Mouse (Mus musculus) heart, embryonic 11.5 days (tissue): Measurements from ENCODE around the gene Apba3. TPM values are rescaled to one million over a fixed set of nuclear protein-coding genes. Genes with fewer than 3 reads are reported as not detected.
"Not testable (repeated sequence)": the region's sequence is repeated elsewhere in the genome, so short reads cannot be mapped to it uniquely, and the experiment has no call there.

ENCODE experiments used
- ATAC-seq: fragments of 200-750 bp; cut with Nextera tagmentation; replicated peaks from 2 replicates; pipeline ENCODE4 v1.8.0; 2017; ENCODE audit warnings: moderate library complexity; ENCODE audit not compliant: insufficient number of reproducible peaks, low FRiP score, low TSS enrichment
- H3K27ac ChIP-seq: fragments of 300-500 bp; sonication (generic); 2 replicates; pipeline ENCODE4 v1.5.1; 2014; ENCODE audit warnings: mild to moderate bottlenecking, low read depth, low read length
- H3K27me3 ChIP-seq: fragments of 300-500 bp; sonication (generic); 2 replicates; pipeline ENCODE4 v1.6.1; 2014; ENCODE audit warnings: mild to moderate bottlenecking, low read length, mixed read lengths; ENCODE audit not compliant: control insufficient read depth, insufficient read depth
- H3K36me3 ChIP-seq: fragments of 300-500 bp; sonication (generic); 2 replicates; pipeline ENCODE4 v1.6.1; 2014; ENCODE audit warnings: mild to moderate bottlenecking, low read length, moderate library complexity, mixed read lengths; ENCODE audit not compliant: control insufficient read depth, insufficient read depth
- H3K4me1 ChIP-seq: fragments of 300-500 bp; sonication (generic); 2 replicates; pipeline ENCODE4 v1.6.1; 2014; ENCODE audit warnings: low read length; ENCODE audit not compliant: control insufficient read depth, insufficient read depth
- H3K4me2 ChIP-seq: fragments of 300-500 bp; sonication (generic); 2 replicates; pipeline ENCODE4 v1.6.1; 2014; ENCODE audit warnings: mild to moderate bottlenecking, moderate library complexity
- H3K4me3 ChIP-seq: fragments of 300-500 bp; sonication (generic); 2 replicates; pipeline ENCODE4 v1.5.1; 2014; ENCODE audit warnings: low read depth, low read length
- H3K9ac ChIP-seq: fragments of 300-500 bp; sonication (generic); 2 replicates; pipeline ENCODE4 v1.6.1; 2014; ENCODE audit warnings: mild to moderate bottlenecking, low read depth, low read length, moderate library complexity
- H3K9me3 ChIP-seq: fragments of 300-500 bp; sonication (generic); replicated peaks from 2 replicates; pipeline ENCODE4 v1.6.1; 2016; ENCODE audit warnings: low read length; ENCODE audit not compliant: control insufficient read depth
- WGBS: fragments of 180-500 bp; shearing (Covaris S2); extraction: QIAGEN DNeasy Blood & Tissue Kit; methylation state at CpG from one replicate; pipeline ENCODE4 v1.1.7; 2014; ENCODE audit not compliant: insufficient replicate concordance; 5-methylcytosine and 5-hydroxymethylcytosine counted together
- polyA plus RNA-seq: library from polyadenylated mRNA; unstranded; fragments of >200 nt; fragmentation: Nextera tagmentation; extraction: Ambion mirVana; gene quantifications from 2 replicates; pipeline ENCODE4 v1.2.1, GENCODE M21; 2014

Gene Apba3
- polyA plus RNA-seq = 41.2 and 44.1 TPM in 2 replicates

DNA sequence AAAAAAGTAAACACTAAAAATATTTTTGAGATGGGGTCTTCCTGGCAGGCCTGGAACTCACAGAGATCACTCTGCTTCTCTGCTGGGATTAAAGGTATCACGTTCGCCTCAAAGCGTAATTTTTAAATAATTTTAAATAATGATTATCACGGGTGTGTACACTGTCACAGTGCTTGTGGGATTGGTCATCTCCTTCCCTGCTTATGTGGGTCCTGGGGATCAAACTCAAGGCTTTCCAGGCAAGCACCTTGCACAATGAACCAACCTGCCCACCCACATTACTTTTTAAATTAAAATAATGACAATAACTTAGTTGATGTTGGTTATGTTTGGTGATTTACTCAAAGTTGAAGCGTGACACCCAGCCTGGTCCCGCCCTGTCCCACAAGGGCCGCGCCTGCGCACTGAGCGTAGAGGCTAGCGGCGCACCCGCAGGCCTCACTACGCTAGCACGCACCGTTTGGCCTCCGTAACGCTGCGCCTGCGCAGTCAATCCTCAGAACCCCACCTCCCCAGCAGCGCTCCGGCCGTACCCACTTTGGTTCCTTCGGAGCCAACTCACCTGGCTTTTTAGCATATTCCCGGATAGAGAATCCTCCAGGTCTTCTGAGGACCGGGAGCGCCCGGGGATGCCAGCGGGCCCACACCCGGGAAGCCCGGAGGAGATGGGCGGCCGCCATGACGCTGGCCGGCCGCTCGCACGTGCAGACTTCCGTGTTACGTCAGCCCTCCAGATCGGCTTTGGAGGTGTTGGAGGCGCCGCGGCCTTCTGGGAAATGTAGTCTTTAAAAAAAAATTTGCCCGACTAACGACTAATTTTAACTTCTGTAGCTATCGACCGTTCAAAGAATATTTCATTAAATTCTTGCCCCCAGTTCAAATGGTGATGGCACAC lies at the start of gene Apba3, which contains the start of gene Mrpl54:
Gene Apba3 (plus strand): TSS at position 750 of the 895 bp plus-strand sequence.
Gene Mrpl54 (minus strand): TSS at position 724 of the 895 bp plus-strand sequence.
- H3K27ac ChIP-seq = peak within 1 kb of the TSS; percentile 66
- WGBS = under 1% methylated on average over 48 of the region's 48 CpGs
- ATAC-seq = peak; percentile 91
- H3K9ac ChIP-seq = peak within 1 kb of the TSS; percentile 83
- peak within 1 kb of the TSS; percentile 68 for H3K4me3 ChIP-seq
- H3K4me1 ChIP-seq = peaks cover 13% of the 10 kb centered on the region
- no peaks in the 10 kb centered on the region for H3K9me3 ChIP-seq
- H3K27me3 ChIP-seq = no peaks in the 10 kb centered on the region; the same call in 1 of the 2 replicates
- H3K4me2 ChIP-seq = peak within 1 kb of the TSS; percentile 81
- H3K36me3 ChIP-seq = peaks cover 17% of the 10 kb centered on the region

DNA sequence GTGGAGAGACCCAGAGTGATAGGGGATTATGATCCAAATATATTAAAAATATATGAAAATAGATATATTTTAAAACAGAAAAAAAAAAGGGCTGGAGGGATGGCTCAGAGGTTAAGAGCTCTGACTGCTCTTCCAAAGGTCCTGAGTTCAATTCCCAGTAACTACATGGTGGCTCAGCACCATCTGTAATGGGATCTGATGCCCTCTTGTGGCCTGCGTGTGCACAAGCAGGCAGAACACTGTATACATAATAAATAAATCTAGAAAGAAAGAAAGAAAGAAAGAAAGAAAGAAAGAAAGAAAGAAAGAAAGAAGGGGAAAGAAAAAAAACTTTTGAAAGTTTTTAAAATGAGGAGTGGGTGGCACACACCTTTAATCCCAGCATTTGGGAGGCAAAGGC lies 49.5 kb upstream of the Apba3 start:
- H3K9ac ChIP-seq, H3K4me3 ChIP-seq, H3K4me2 ChIP-seq, H3K27ac ChIP-seq, H3K4me1 ChIP-seq, H3K9me3 ChIP-seq, H3K27me3 ChIP-seq, H3K36me3 ChIP-seq, ATAC-seq: not testable (repeated sequence)
- 12% methylated on average over 1 of the region's 1 CpGs for WGBS

DNA sequence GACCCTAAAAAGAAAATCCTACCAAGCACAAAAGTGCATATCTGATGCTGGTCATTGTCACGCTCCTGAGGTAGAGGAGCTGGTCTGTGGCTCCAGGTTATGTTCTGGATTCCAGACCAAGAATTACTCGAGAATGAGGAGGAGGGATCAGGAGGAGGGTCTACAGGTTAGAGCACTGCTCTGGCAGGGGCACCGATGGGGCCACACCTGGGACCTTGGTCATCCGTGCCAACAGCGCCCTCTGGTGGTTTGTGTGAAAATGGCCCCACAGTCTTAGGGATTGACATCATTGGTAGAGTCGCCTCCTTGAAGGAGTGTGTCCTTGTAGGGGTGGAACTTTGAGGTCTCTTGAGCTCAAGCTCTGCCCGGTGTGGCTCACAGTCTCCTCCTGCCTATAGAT lies 48.8 kb upstream of the Apba3 start:
- Histone ChIP-seq H3K9me3 (no peaks in the 10 kb centered on the region), H3K9ac (no peak overlapping the region), H3K4me1 (no peaks in the 10 kb centered on the region), H3K27me3 (peaks cover 3% of the 10 kb centered on the region; the same call in 1 of the 2 replicates), H3K4me2 (no peak overlapping the region), H3K27ac (no peak overlapping the region), H3K36me3 (no peaks in the 10 kb centered on the region), H3K4me3 (no peak overlapping the region)
- no peak for ATAC-seq
- WGBS = 27% methylated on average over 7 of the region's 7 CpGs

DNA sequence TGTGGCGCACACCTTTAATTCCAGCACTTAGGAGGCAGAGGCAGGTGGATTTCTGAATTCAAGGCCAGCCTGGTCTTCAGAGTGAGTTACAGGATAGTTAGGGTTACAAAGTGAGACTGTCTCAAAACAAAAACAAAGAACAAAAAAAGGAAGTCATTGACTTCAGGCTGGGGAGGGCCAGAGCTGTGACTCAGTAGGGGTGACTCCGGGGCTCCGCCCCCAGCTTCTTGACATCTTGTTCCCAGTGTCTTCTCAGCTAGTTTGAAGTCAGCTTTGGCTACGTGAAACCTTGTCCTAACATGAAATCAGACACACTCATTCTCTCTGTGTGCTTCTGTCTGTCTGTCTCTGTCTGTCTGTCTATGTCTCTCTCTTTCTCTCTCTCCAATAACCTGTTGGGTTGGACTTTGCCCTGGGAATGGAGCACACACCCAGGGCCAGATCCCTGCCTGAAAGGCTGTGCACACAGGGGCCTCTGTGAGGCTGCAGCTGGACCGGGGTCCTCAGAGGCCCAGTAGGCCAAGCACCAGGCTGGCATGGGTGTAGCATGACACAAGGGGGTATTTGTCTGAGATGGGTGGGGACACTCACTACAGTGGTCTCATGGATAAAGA lies 45.3 kb upstream of the Apba3 start:
- Histone ChIP-seq H3K4me2 (no peak overlapping the region), H3K27me3 (peaks cover 3% of the 10 kb centered on the region; the same call in 1 of the 2 replicates), H3K4me3 (no peak overlapping the region), H3K9ac (no peak overlapping the region), H3K4me1 (no peaks in the 10 kb centered on the region), H3K27ac (no peak overlapping the region), H3K36me3 (no peaks in the 10 kb centered on the region), H3K9me3 (no peaks in the 10 kb centered on the region)
- 76% methylated on average over 5 of the region's 5 CpGs for WGBS
- ATAC-seq = no peak

DNA sequence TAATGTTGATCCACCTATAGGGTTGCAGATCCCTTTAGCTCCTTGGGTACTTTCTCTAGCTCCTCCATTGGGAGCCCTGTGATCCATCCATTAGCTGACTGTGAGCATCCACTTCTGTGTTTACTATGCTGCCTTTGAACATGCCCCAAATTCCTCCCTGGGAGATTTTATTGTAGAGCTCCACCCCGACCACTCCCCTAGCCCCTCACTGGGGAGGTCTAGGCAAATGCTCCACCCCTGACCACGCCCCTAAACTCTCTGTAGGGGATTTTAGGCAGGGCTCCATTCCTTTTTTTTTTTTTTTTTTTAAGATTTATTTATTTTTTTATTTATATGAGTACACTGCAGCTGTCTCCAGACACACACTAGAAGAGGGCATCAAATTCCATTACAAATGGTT lies 43.0 kb upstream of the Apba3 start:
- H3K4me1 ChIP-seq, H3K4me3 ChIP-seq, H3K27me3 ChIP-seq, H3K9ac ChIP-seq, H3K27ac ChIP-seq, H3K4me2 ChIP-seq, ATAC-seq, H3K9me3 ChIP-seq, H3K36me3 ChIP-seq: not testable (repeated sequence)
- WGBS = 47% methylated on average over 2 of the region's 2 CpGs

DNA sequence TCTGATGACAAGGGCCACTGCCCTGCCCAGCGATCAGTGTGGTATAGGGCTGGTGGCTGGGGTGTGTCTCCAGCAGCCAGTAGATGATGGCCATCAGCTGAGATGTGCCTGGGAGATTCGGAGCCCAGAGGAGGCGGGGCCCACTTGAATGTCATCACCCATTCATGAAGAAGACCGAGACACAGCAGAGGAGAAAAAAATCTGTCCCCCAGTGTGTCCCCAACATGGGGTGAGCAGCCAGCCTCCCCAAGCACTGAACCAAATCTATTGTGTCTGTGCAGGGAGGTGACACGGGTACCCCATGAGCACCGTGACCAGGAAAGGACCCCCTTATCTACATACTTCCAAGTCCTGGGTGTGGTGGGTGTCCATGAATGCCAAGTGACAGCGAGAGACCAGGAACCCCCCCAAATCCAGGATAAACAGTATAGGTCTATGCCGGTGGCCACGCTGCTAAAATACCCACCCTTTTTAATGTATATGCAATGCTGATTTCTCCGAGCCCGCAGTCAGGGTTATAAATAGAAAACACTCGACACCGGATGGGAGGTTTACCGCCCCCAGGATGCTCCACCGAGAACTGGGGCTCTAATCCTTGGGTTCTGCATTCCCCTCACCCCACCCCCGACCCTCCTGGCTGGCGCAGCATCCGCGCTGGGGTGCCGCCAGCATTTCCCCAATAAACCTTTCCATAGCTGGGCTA lies 36.9 kb upstream of the Apba3 start:
- WGBS = 12% methylated on average over 20 of the region's 20 CpGs
- H3K27ac ChIP-seq = no peak overlapping the region
- peaks cover 13% of the 10 kb centered on the region; the same call in 1 of the 2 replicates for H3K4me1 ChIP-seq
- peak overlapping the region; percentile 34; the same call in 1 of the 2 replicates for H3K9ac ChIP-seq
- H3K4me2 ChIP-seq = peak overlapping the region; percentile 56
- H3K27me3 ChIP-seq = peaks cover 27% of the 10 kb centered on the region
- H3K4me3 ChIP-seq = peak overlapping the region; percentile 16
- ATAC-seq = no peak
- H3K36me3 ChIP-seq = no peaks in the 10 kb centered on the region
- no peaks in the 10 kb centered on the region for H3K9me3 ChIP-seq

DNA sequence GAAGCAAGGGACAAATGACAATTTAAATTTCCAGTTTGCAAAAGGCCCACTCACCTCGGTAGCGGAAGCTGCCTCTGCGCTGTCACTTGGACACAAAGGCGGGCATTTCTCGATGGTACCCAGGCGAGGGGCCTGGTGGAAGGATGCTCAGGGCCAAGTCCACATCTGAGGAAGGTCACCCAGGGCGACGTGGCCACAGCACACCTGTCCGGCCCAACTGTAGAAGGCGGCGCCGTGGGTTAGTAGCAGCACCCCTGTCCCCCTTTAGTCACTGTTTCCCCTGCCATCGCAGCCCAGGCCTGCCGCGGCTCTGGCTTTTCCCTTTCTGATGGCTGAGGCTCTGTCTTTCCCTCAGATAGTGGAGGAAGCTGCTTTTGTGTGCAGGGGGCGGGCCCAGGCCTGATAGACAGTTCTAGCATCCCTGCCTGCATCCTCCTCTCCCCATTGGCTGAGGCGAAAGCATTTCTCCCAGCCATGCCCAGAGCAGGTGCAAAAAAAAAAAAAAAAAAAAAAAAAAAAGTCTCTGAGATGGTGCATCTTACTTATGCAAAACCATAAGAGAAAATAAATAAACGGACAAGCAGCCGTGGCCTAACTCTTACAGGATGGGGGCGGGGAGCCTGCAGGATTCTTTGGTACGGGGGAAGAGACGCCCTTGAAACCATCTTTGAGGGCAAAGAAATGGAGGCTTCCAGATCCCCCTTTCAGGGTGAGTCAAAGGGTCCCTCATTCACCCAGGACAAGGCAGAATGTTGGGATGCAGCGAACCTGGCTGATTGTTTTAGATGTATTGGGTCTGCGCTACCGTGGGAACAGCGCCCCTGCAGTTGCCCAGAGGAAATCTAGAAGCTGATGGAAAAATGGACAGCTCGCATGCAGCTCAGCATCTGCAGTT lies 36.1 kb upstream of the Apba3 start, which contains the start of gene Atcay:
Gene Atcay (minus strand): TSS at position 396 of the 895 bp plus-strand sequence.
- Histone ChIP-seq H3K27ac (no peak within 1 kb of the TSS), H3K36me3 (no peaks in the 10 kb centered on the region), H3K4me1 (peaks cover 13% of the 10 kb centered on the region; the same call in 1 of the 2 replicates), H3K9me3 (no peaks in the 10 kb centered on the region), H3K4me2 (peak within 1 kb of the TSS; percentile 56), H3K27me3 (peaks cover 27% of the 10 kb centered on the region), H3K9ac (peak within 1 kb of the TSS; percentile 34; the same call in 1 of the 2 replicates), H3K4me3 (peak within 1 kb of the TSS; percentile 16)
- WGBS = 17% methylated on average over 27 of the region's 27 CpGs
- ATAC-seq = no peak
